Mouse (Mus musculus): ENCODE results near the gene Zfp14.

GRCm38 (mm10) chr7:29992698-29993097 is 58.5 kb downstream of the Zfp14 start:
- TF ChIP-seq CTCF (IDR thresholded peaks at IDR 0.05; ENCODE audit: extremely low read depth, insufficient read depth, low read length) (no peak), POLR2A (IDR thresholded peaks at IDR 0.05; ENCODE audit: extremely low read depth, insufficient read depth, low read length) (no peak)
